Mouse (Mus musculus) forebrain, embryonic 12.5 days (tissue): ENCODE data around the gene Tmem229b. TPM values are rescaled to one million over a fixed set of nuclear protein-coding genes. Genes with fewer than 3 reads are reported as not detected.

ENCODE experiments used
- polyA plus RNA-seq: library from polyadenylated mRNA; unstranded; fragments of >200 nt; fragmentation: Nextera tagmentation; extraction: Ambion mirVana; gene quantifications from 2 replicates; pipeline ENCODE4 v1.2.1, GENCODE M21; 2016

The Tmem229b gene
- polyA plus RNA-seq, 1 experiment from 2014 or later: 16.7 TPM

Other genes starting within 250 kb of the Tmem229b start
- 88.9 and 90.9 TPM in 2 replicates for gene Atp6v1d, start 146.0 kb downstream of the Tmem229b start, polyA plus RNA-seq
- 184 and 188 TPM in 2 replicates for gene Eif2s1, start 145.8 kb downstream of the Tmem229b start, polyA plus RNA-seq
- gene Plek2, start 100.7 kb downstream of the Tmem229b start, polyA plus RNA-seq: 1.9 and 2.7 TPM in 2 replicates
- 5.6 and 6.1 TPM in 2 replicates for gene Plekhh1, start 21.5 kb upstream of the Tmem229b start, polyA plus RNA-seq
- gene Pigh, start 82.0 kb upstream of the Tmem229b start, polyA plus RNA-seq: 28.7 and 29.9 TPM in 2 replicates
- gene Arg2, start 123.2 kb upstream of the Tmem229b start, polyA plus RNA-seq: 8.5 and 9.9 TPM in 2 replicates
- gene Vti1b, start 165.0 kb upstream of the Tmem229b start, polyA plus RNA-seq: 108 and 109 TPM in 2 replicates
- 23.7 and 25.2 TPM in 2 replicates for gene Rdh11, start 184.7 kb upstream of the Tmem229b start, polyA plus RNA-seq
- 1.4 and 1.5 TPM in 2 replicates for gene Rdh12, start 201.3 kb upstream of the Tmem229b start, polyA plus RNA-seq